Mouse (Mus musculus) ES-E14 (cell line): ENCODE data around the gene Trappc6a.

Experiments
- CHD2 ChIP-seq: IDR thresholded peaks from 2 replicates; pipeline ENCODE4 v1.6.1; 2014; ENCODE audit warnings: mild to moderate bottlenecking, low read depth, low read length, inconsistent platforms
- HCFC1 ChIP-seq: IDR thresholded peaks from 2 replicates; pipeline ENCODE4 v1.6.1; 2012; ENCODE audit warnings: low read length, inconsistent platforms, borderline replicate concordance; ENCODE audit not compliant: insufficient read depth
- MAFK ChIP-seq: IDR thresholded peaks from 2 replicates; pipeline ENCODE4 v1.6.1; 2014; ENCODE audit warnings: mild to moderate bottlenecking, low read depth, low read length, inconsistent platforms; ENCODE audit not compliant: insufficient read depth
- ZC3H11A ChIP-seq: IDR thresholded peaks from 2 replicates; pipeline ENCODE4 v1.6.1; 2012; ENCODE audit warnings: low read depth, mild to moderate bottlenecking, inconsistent platforms, low read length, borderline replicate concordance
- ZNF384 ChIP-seq: IDR thresholded peaks from 2 replicates; pipeline ENCODE4 v1.6.1; 2012; ENCODE audit warnings: low read depth, low read length, inconsistent platforms

GRCm38 (mm10) chr7:19557086-19557485, 48.9 kb downstream of the Trappc6a start:
- TF ChIP-seq ZC3H11A (no peak), MAFK (no peak), CHD2 (no peak), HCFC1 (no peak), ZNF384 (no peak)
